Mouse (Mus musculus) C2C12 (cell line): ENCODE data around the gene Nova2. TPM values are rescaled to one million over a fixed set of nuclear protein-coding genes. Genes with fewer than 3 reads are reported as not detected.

ENCODE experiments used
- H3K27me3 ChIP-seq: one replicate; pipeline ENCODE4 v1.6.1; 2011; ENCODE audit not compliant: control insufficient read depth, insufficient read depth, insufficient read length
- H3K36me3 ChIP-seq: one replicate; pipeline ENCODE4 v1.6.1; 2011; ENCODE audit not compliant: control insufficient read depth, insufficient read depth
- H3K4me3 ChIP-seq: one replicate; pipeline ENCODE4 v1.5.1; 2011; ENCODE audit warnings: mild to moderate bottlenecking, control low read depth; ENCODE audit not compliant: poor library complexity, insufficient read depth, severe bottlenecking
- H3K79me2 ChIP-seq: one replicate; pipeline ENCODE4 v1.6.1; 2011; ENCODE audit not compliant: control insufficient read depth, insufficient read depth
- H3K79me3 ChIP-seq: one replicate; pipeline ENCODE4 v1.6.1; 2011; ENCODE audit warnings: low read depth, control low read depth
- H3ac ChIP-seq: one replicate; pipeline ENCODE3; 2011; ENCODE audit warnings: low read depth; ENCODE audit not compliant: control insufficient read depth, insufficient read length
- CEBPB ChIP-seq: IDR thresholded peaks from one replicate; pipeline ENCODE4 v1.6.1; 2011; ENCODE audit warnings: low read depth, mild to moderate bottlenecking, control low read depth, moderate library complexity
- CTCF ChIP-seq: IDR thresholded peaks from one replicate; pipeline ENCODE4 v1.5.1; 2011; ENCODE audit not compliant: control insufficient read depth, insufficient read depth, insufficient read length
- FOSL1 ChIP-seq: IDR thresholded peaks from one replicate; pipeline ENCODE4 v1.8.0; 2011; ENCODE audit warnings: mild to moderate bottlenecking, low read length; ENCODE audit not compliant: poor library complexity, insufficient read depth, severe bottlenecking
- MAX ChIP-seq: IDR thresholded peaks from one replicate; pipeline ENCODE4 v1.6.1; 2011; ENCODE audit warnings: mild to moderate bottlenecking, control low read depth
- MYOD1 ChIP-seq: IDR thresholded peaks from one replicate; pipeline ENCODE4 v1.6.1; 2011; ENCODE audit warnings: low read depth; ENCODE audit not compliant: control insufficient read depth, insufficient read length
- MYOG ChIP-seq: IDR thresholded peaks from one replicate; pipeline ENCODE4 v1.6.1; 2011; ENCODE audit not compliant: control insufficient read depth, insufficient read length; ENCODE audit errors: extremely low read depth
- USF1 ChIP-seq: IDR thresholded peaks from one replicate; pipeline ENCODE4 v1.6.1; 2011; ENCODE audit warnings: low read depth, mild to moderate bottlenecking, control low read depth, moderate library complexity
- long read RNA-seq, 2 experiments: library from polyadenylated mRNA; unstranded; transcript quantifications; one replicate each; pipeline ENCODE4 v2.0.0; 2019 to 2020
- polyA plus RNA-seq: library from polyadenylated mRNA; unstranded; fragments of >200 nt; fragmentation: generic; extraction: Trizol; gene quantifications from one replicate; pipeline ENCODE4 v1.2.1, GENCODE M21; 2012; ENCODE audit warnings: missing spikeins

Nova2 gene
- 0.05 TPM for polyA plus RNA-seq
- long read RNA-seq, experiment 1: 0 reads
- long read RNA-seq, experiment 2: 0 reads

DNA sequence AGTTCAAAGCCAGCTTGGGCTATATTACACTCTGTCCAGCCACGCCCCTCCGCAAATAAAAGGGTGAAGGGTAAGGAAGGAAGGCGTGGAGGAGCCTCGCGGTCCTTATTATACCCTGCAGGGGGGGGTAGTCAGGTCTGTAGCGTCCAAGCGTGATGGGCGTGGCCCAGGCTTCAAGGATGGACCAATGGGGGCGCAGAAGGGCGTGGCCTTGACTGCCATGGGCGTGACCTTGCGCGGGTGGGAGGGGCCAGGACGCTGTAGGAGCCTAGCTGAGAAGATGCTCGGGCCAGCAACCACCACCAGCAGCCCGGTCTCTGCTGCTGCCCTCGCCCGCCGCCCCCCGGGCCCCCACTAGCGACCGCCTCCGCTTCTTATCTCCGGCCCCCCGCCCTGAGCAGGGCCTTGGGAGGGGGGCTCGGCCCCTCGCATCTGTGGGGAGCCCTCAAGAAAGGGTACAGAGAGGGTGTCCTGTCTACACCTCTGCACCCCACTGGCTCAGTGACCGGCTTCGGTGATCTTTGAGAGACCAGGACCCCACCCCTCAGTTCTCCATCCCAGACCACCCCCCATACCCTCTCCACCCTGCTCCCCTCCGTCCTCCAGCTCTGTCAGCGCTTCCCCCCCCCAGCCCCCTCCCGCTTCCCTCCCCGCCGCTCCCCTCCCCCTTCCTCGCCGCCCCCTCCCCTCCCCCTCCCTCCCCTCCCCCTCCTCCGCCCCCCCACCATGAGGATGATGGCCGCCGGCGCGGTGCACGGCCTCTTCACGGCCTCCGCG lies at the start of gene Nova2:
Gene Nova2, plus strand, starts transcription at position 727 of the 777 bp plus-strand sequence.
- Histone ChIP-seq H3K79me3 (no peaks in the 10 kb centered on the region), H3K36me3 (no peaks in the 10 kb centered on the region), H3K79me2 (no peaks in the 10 kb centered on the region), H3ac (no peak within 1 kb of the TSS), H3K4me3 (no peak within 1 kb of the TSS), H3K27me3 (peaks cover 41% of the 10 kb centered on the region)
- TF ChIP-seq FOSL1: no peak
- no peak for TF ChIP-seq MYOG
- TF ChIP-seq MYOD1: no peak
- TF ChIP-seq USF1: no peak
- TF ChIP-seq CTCF: no peak
- TF ChIP-seq CEBPB: no peak
- no peak for TF ChIP-seq MAX

GRCm38 (mm10) chr7:18878691-18879090 lies 47.0 kb upstream of the Nova2 start:
- H3K4me3 ChIP-seq: no peak overlapping the region
- TF ChIP-seq CTCF: no peak
- TF ChIP-seq CEBPB: no peak
- no peak for TF ChIP-seq MYOG
- no peak for TF ChIP-seq MAX
- no peak for TF ChIP-seq USF1
- no peak for TF ChIP-seq FOSL1
- no peak for TF ChIP-seq MYOD1
- H3K27me3 ChIP-seq: peaks cover 5% of the 10 kb centered on the region
- H3K79me3 ChIP-seq: no peaks in the 10 kb centered on the region
- no peaks in the 10 kb centered on the region for H3K36me3 ChIP-seq
- no peak overlapping the region for H3ac ChIP-seq
- H3K79me2 ChIP-seq: no peaks in the 10 kb centered on the region

DNA sequence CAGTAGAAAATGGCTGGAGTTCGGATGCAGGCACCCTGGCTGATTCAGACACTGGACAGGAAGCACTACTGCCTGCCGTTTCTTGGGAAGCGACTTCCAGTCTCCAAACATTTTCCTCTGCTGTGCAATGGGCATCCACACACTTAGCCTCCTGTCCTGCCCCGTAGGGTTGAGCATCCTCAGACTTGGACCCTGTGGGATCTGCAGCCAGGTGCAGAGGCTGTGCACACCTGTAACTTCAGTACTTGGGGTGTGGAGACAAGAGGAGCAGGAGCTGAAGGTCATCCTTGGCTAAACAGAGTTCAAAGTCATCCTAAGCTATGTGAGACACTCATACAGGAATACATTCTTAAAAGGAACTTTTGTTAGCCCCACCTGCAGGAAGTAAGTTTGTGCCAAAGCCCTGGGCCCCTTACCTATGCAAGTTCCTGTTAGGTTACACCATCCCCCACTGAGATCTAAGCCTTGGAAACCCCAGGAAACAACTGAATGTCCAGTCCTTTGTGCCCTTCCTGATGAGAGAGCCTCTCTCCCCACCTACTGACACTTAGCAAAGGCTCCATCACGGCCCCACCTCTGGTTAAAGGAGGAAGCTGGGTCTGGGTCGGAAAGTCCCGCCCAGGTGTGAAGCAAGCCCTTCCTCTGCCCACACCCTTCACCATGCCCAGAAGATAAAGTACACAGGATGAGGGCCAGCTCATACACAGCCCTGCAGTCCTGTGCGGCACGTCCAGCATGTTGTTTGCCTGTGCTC lies 41.5 kb upstream of the Nova2 start:
- Histone ChIP-seq H3K4me3 (no peak overlapping the region), H3ac (no peak overlapping the region), H3K27me3 (peaks cover 5% of the 10 kb centered on the region), H3K79me3 (no peaks in the 10 kb centered on the region), H3K79me2 (no peaks in the 10 kb centered on the region), H3K36me3 (no peaks in the 10 kb centered on the region)
- TF ChIP-seq FOSL1 (no peak), USF1 (no peak), MYOD1 (no peak)

- Histone ChIP-seq H3K79me3 (no peaks in the 10 kb centered on the region), H3K4me3 (no peak overlapping the region), H3K36me3 (no peaks in the 10 kb centered on the region)
Observed at GRCm38 (mm10) chr7:18884745-18885422, 40.8 kb upstream of the Nova2 start.

GRCm38 (mm10) chr7:18886963-18887362 lies 38.7 kb upstream of the Nova2 start:
- Histone ChIP-seq H3ac (no peak overlapping the region), H3K4me3 (no peak overlapping the region), H3K27me3 (peaks cover 4% of the 10 kb centered on the region), H3K36me3 (no peaks in the 10 kb centered on the region), H3K79me2 (no peaks in the 10 kb centered on the region), H3K79me3 (no peaks in the 10 kb centered on the region)
- TF ChIP-seq USF1 (no peak), CTCF (no peak), CEBPB (no peak), MAX (no peak), MYOG (no peak), MYOD1 (no peak), FOSL1 (no peak)

More at GRCm38 (mm10) chr7:18884745-18885422, 40.8 kb upstream of the Nova2 start:
- no peak overlapping the region for H3ac ChIP-seq
- TF ChIP-seq MYOD1 (no peak), MYOG (no peak), MAX (no peak), FOSL1 (no peak), USF1 (no peak), CTCF (no peak), CEBPB (no peak)
- H3K79me2 ChIP-seq: no peaks in the 10 kb centered on the region
- H3K27me3 ChIP-seq: peaks cover 5% of the 10 kb centered on the region
